Mouse (Mus musculus): ENCODE measurements at regions not wholly inside any gene's neighbourhood (a gene's known extent, or its start where the extent isn't known, plus 50 kb on each side); places are given as distances from the start of the nearest gene placed in this dataset.

DNA sequence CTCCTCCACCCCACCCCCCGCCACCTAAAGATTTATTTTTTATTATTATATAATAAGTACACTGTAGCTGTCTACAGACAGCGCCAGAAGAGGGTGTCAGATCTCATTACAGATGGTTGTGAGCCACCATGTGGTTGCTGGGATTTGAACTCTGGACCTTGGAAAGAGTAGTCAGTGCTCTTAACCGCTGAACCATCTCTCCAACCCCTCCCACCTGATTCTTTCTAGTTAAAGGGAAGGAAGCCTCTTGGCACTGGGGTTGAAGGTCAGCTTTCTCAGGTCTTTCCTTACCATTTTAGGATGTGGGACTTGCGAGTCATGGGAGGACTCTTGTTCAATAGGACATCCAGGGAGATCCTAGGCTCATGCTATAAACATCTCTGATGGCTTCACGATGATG, 54.7 kb downstream of the Hes1 start:
- Histone ChIP-seq H3K4me1 (replicated peaks) (peaks cover 16% of the 10 kb centered on the region), H3K36me3 (no peaks in the 10 kb centered on the region), H3K4me2 (no peak overlapping the region), H3K27me3 (replicated peaks) (peaks cover 41% of the 10 kb centered on the region), H3K4me3 (no peak overlapping the region), H3K9me3 (replicated peaks) (no peaks in the 10 kb centered on the region), H3K9ac (no peak overlapping the region), H3K27ac (ENCODE audit: poor library complexity, severe bottlenecking) (no peak overlapping the region)
- 82% methylated on average over 5 of the region's 5 CpGs for WGBS
- ATAC-seq (ENCODE audit: insufficient number of reproducible peaks, low FRiP score) = no peak

DNA sequence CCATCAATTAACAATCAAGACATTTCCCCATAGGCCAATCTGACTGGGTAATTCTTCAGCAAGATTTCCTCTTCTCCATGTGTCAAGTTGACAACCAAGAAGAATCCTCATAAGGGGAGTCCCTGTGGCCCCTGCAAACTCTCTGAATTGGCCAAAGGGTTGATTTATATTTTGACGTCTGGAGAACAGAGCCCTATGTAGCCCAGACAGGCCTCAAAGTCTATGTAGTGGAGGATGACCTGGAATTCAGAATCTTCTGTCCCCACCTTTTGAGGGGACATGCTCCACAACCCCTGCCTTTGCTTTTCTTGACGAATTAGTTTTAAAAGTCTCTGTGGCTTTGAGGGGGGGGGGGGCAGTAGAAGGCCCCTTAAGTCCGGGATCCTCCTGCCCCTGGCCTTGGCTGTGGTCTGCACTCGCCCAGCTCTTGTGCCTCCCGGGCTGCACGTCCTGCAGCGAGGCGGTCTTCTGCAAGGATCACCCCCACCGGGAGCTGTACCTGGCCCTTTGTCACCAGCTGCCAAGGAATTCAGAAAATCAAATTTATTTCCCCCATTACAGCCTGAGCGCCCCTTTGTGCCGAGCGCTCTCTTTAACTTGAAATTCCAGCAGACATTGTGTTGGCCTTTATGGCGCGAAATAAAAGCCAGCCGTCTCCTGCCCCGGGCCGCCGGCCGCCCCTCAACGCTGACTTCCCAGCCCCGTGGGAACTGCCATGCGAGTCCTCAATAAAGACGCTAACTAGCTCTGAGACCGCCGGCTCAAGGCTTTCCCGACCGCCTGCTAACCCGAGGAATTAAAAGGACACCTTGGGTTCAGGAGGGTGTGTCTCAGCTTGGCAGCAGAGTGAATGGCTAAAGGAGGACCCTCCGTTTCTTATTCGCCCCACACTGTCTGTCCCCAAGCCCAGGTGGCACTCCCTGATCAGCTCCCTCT, 56.4 kb downstream of the Hes1 start:
- Histone ChIP-seq H3K9ac (peak overlapping the region; percentile 3; the same call in 1 of the 2 replicates), H3K36me3 (no peaks in the 10 kb centered on the region), H3K4me3 (peak overlapping the region; percentile 32), H3K27ac (ENCODE audit: poor library complexity, severe bottlenecking) (no peak overlapping the region), H3K9me3 (replicated peaks) (no peaks in the 10 kb centered on the region), H3K4me1 (replicated peaks) (peaks cover 16% of the 10 kb centered on the region), H3K27me3 (replicated peaks) (peaks cover 40% of the 10 kb centered on the region), H3K4me2 (peak overlapping the region; percentile 70)
- ATAC-seq (ENCODE audit: insufficient number of reproducible peaks, low FRiP score) = no peak
- 10% methylated on average over 30 of the region's 30 CpGs for WGBS

DNA sequence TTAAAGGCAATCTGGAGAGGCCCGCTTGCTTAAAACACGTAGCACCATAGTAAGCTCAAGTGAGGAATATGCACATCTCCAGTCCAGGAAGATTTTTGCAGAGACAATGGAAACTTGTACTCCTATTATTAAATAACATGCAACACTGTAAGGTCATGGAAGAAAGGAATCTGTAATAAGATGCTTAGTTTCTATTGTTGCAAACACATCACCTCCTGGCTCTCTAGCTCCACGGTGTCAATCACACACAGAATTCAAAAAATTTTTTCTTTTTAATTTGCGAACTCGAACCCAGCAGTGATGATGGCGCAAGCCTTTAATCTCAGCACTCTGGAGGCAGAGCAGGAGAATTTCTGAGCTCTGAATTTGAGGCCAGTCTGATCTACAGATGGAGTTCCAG, 57.4 kb downstream of the Hes1 start:
- Histone ChIP-seq H3K9me3 (replicated peaks) (no peaks in the 10 kb centered on the region), H3K27me3 (replicated peaks) (peaks cover 39% of the 10 kb centered on the region)
- WGBS = 81% methylated on average over 6 of the region's 6 CpGs

DNA sequence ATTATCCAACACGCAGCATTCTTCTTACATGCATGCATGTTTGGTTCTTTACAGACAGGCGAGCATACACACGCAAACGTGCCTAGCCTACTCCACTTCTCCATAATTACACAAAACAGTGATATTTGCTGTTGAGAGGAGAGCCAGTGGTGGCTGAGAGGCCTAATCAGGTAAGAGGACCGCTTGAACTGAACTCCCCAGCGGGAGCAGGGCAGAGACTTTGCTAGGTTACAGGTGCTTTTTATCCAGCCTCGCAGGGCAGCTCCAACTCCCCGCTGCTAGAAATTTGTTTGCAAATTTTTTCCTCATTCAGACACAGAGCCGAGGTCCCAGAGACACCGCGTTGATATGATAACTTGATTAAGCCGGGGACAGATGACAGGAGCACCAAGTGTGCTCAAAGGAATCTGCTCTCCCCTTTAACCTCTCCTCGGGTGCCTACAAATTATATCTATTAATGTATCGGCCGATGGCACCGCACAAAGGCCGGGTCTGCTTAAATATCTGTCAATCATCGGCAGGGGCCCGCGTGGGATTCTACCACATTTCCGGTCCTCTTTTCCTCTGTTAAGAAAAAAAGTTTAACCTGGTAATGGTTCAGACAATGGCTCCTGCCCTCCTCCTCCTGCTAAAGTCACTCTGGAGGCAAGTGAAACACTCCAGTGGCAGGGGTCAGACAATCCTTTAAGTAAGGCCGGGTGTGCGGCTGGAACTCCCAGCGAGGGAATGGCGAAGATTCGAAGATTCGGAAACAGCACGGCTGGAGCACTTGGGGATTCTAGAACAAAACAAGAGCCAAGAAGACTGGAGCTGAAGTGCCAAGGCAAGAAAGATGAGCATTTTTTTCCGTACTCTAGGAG, 58.3 kb downstream of the Hes1 start:
- 24% methylated on average over 29 of the region's 29 CpGs for WGBS
- Histone ChIP-seq H3K9ac (no peak overlapping the region), H3K27me3 (replicated peaks) (peaks cover 39% of the 10 kb centered on the region), H3K36me3 (no peaks in the 10 kb centered on the region), H3K9me3 (replicated peaks) (no peaks in the 10 kb centered on the region), H3K4me3 (no peak overlapping the region), H3K4me1 (replicated peaks) (peaks cover 16% of the 10 kb centered on the region), H3K27ac (ENCODE audit: poor library complexity, severe bottlenecking) (no peak overlapping the region), H3K4me2 (no peak overlapping the region)
- no peak for ATAC-seq (ENCODE audit: insufficient number of reproducible peaks, low FRiP score)

More for the DNA sequence above, 57.4 kb downstream of the Hes1 start:
- Histone ChIP-seq H3K4me2 (no peak overlapping the region), H3K4me3 (no peak overlapping the region), H3K9ac (no peak overlapping the region), H3K36me3 (no peaks in the 10 kb centered on the region), H3K4me1 (replicated peaks) (peaks cover 16% of the 10 kb centered on the region), H3K27ac (ENCODE audit: poor library complexity, severe bottlenecking) (no peak overlapping the region)
- ATAC-seq (ENCODE audit: insufficient number of reproducible peaks, low FRiP score) = no peak

DNA sequence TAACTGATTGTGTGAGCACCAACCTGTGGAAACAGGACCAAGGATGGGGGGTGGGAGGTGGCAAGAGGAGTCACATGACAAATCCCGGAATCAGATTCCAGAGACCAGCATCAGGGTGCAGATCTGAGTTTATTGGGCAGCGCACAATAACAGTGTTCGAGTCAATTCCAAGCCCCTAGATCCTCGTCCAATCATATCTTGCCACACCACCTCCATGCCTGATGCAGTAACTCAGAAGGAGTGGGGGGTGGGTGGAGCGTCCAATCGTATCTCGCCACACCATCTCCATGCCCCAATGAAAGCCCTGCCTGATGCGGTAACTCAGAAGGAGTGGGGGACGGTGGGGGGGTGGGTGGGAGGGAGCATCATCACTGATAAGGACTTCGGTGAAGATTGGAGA, 62.8 kb downstream of the Hes1 start:
- Histone ChIP-seq H3K9me3 (replicated peaks) (no peaks in the 10 kb centered on the region), H3K4me3 (no peak overlapping the region), H3K27ac (ENCODE audit: poor library complexity, severe bottlenecking) (no peak overlapping the region), H3K4me2 (no peak overlapping the region), H3K4me1 (replicated peaks) (peaks cover 8% of the 10 kb centered on the region), H3K9ac (no peak overlapping the region), H3K27me3 (replicated peaks) (peaks cover 14% of the 10 kb centered on the region), H3K36me3 (no peaks in the 10 kb centered on the region)
- ATAC-seq (ENCODE audit: insufficient number of reproducible peaks, low FRiP score) = no peak
- 87% methylated on average over 10 of the region's 10 CpGs for WGBS

DNA sequence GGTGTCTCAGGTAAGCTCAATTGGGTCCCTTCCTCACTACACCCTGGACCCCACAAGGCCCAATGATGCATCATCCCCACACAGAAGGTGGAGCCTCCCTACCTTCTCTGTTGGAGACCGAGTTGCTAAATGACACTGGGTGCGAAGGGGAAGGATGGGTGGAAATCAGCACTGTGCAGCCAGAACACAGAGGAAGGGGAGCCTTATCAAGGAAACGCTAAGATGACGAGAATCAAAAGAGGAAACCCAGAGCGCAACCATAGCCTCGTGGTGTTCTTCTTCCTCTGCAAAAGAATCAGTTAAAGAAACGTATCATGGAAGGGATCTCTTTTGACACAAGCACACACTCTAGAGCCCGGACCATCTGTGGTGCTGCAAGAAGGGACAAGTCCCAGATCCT, 64.6 kb downstream of the Hes1 start:
- no peak overlapping the region for H3K4me3 ChIP-seq
- no peak overlapping the region for H3K9ac ChIP-seq
- H3K4me2 ChIP-seq = no peak overlapping the region
- no peak overlapping the region for H3K27ac ChIP-seq (ENCODE audit: poor library complexity, severe bottlenecking)
- peaks cover 5% of the 10 kb centered on the region; the same call in 1 of the 2 replicates for H3K27me3 ChIP-seq (replicated peaks)
- no peaks in the 10 kb centered on the region for H3K36me3 ChIP-seq
- no peaks in the 10 kb centered on the region for H3K4me1 ChIP-seq (replicated peaks)
- WGBS = 63% methylated on average over 8 of the region's 8 CpGs
- ATAC-seq (ENCODE audit: insufficient number of reproducible peaks, low FRiP score) = no peak
- no peaks in the 10 kb centered on the region for H3K9me3 ChIP-seq (replicated peaks)

DNA sequence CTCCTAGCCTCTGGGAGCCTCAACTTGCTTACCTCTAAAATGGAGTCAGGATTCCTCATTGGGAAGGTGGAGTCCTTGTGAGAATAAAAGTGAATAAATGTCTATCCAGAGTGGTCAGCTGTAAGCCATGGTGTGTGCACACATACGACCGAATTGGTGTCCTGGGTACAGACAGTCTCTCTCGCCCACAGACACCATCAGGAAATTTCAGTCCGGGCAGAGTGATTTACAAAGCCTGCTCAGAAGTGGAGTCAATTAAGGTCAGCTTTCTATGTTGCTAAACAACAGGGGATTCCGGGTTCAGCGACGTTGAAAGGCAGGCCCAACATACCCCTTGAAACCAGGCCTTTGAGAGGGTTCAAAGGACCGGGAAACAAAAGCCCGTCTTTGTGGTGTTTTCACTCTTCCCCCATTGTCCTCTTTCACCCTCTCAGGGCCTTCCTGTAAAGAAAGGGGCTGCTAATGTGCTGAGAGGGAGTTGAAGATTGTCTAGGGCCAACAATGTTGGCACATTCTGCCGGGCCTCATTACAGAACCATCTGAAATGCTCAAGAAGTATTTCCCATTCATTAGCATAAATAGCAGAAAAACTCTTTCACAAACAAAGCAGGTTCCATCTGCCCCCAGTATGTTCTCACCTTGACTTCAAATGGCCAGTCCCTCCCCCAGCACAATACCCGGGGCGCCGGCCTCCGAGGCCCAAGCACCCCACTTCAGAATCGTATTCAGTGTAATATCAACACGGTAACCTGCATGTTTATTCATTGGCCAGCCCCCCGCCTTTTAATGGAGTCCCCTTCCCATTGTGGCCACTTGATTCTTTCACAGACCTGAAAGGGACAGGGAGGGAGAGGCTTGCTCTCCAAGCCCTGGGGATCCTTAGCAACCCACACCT, 65.3 kb downstream of the Hes1 start:
- Histone ChIP-seq H3K4me1 (replicated peaks) (peaks cover 4% of the 10 kb centered on the region; the same call in 1 of the 2 replicates), H3K27ac (ENCODE audit: poor library complexity, severe bottlenecking) (no peak overlapping the region), H3K9ac (no peak overlapping the region), H3K36me3 (no peaks in the 10 kb centered on the region), H3K4me3 (no peak overlapping the region), H3K27me3 (replicated peaks) (peaks cover 8% of the 10 kb centered on the region; the same call in 1 of the 2 replicates), H3K4me2 (no peak overlapping the region), H3K9me3 (replicated peaks) (no peaks in the 10 kb centered on the region)
- 60% methylated on average over 17 of the region's 17 CpGs for WGBS
- no peak for ATAC-seq (ENCODE audit: insufficient number of reproducible peaks, low FRiP score)

DNA sequence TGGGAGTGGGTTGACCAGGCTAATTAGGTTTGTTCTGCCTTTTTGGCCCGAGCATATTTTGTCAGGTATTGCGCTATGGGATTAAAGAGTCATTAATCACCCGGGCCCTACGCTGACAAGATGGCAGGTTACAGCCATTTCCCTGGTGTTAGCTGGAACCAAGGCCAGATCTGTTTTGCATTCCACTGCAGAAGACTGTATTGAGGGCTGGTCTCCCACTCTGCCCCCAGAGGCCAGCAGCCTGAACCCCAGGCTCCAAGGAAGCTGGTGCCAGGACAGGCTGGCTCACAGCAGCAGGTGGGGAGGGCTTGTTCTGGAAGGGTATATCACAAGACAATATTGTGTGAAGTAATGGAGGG, 65.9 kb downstream of the Hes1 start:
- 65% methylated on average over 4 of the region's 4 CpGs for WGBS
- no peak for ATAC-seq (ENCODE audit: insufficient number of reproducible peaks, low FRiP score)
- Histone ChIP-seq H3K36me3 (no peaks in the 10 kb centered on the region), H3K4me1 (replicated peaks) (peaks cover 10% of the 10 kb centered on the region), H3K9ac (no peak overlapping the region), H3K27me3 (replicated peaks) (peaks cover 8% of the 10 kb centered on the region; the same call in 1 of the 2 replicates), H3K9me3 (replicated peaks) (no peaks in the 10 kb centered on the region), H3K4me2 (no peak overlapping the region), H3K27ac (ENCODE audit: poor library complexity, severe bottlenecking) (no peak overlapping the region), H3K4me3 (no peak overlapping the region)

DNA sequence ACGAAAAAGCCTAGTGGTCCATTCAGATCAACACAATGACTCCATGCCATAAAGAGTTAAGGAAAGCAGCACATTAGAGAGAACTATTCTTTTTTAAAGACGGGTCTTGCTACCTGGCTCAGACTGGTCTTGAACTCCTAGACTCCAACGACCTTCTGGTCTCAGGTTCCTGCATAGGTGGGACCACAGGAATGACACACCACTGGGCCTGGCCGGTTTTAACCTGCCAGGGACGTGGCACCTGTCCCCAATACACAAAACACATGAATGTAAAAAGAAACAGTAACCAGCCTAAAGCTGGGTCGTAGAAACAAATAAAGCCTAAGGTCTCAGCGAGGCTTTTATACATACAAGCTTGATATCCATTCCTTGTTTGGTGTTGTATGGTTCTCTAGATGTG, 67.9 kb downstream of the Hes1 start:
- H3K4me1 ChIP-seq (replicated peaks) = peaks cover 13% of the 10 kb centered on the region
- no peak overlapping the region for H3K4me3 ChIP-seq
- no peak overlapping the region for H3K9ac ChIP-seq
- no peaks in the 10 kb centered on the region for H3K36me3 ChIP-seq
- H3K27me3 ChIP-seq (replicated peaks) = peaks cover 8% of the 10 kb centered on the region; the same call in 1 of the 2 replicates
- H3K27ac ChIP-seq (ENCODE audit: poor library complexity, severe bottlenecking) = no peak overlapping the region
- no peak overlapping the region for H3K4me2 ChIP-seq
- no peaks in the 10 kb centered on the region for H3K9me3 ChIP-seq (replicated peaks)
- 67% methylated on average over 7 of the region's 7 CpGs for WGBS
- ATAC-seq (ENCODE audit: insufficient number of reproducible peaks, low FRiP score) = no peak

DNA sequence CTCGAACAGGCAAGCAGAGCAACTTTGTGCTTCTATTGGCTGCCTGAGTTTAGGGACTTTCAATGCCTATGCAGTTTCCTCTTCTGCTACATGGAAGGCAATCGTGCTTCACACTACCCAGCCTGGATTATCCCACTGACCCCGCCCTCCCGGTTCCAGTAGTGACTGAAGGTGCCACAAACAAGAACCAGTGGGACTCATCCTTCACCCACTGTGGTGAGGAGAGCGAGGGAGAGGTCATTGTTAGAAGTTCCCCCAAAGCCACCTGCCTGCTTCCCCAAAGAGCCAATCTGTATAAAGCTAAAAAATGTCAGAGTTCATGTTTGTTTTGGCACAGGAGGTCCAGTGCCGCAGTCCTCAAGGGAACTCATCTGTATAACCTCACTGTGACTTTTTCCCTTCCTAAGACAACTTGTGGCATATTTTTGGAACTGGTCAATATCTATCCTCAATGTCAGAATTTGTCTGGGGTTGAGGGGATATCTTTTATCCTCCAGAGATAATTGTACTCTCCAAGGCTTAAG, 70.5 kb downstream of the Hes1 start:
- Histone ChIP-seq H3K4me2 (no peak overlapping the region), H3K9ac (no peak overlapping the region), H3K4me1 (replicated peaks) (peaks cover 13% of the 10 kb centered on the region), H3K9me3 (replicated peaks) (0 out of 2 replicates have a peak, but pooled peaks cover 3% of the 10 kb centered on the region), H3K4me3 (no peak overlapping the region), H3K36me3 (no peaks in the 10 kb centered on the region), H3K27ac (ENCODE audit: poor library complexity, severe bottlenecking) (no peak overlapping the region), H3K27me3 (replicated peaks) (peaks cover 12% of the 10 kb centered on the region; the same call in 1 of the 2 replicates)
- 38% methylated on average over 6 of the region's 6 CpGs for WGBS
- no peak; the same call in 1 of the 2 replicates for ATAC-seq (ENCODE audit: insufficient number of reproducible peaks, low FRiP score)

Data from heart, embryonic 12.5 days (tissue).